Mouse (Mus musculus) cerebellum, postnatal 25 days (tissue): ENCODE data around the gene Add3.

ENCODE experiments used
- DNase-seq, 2 experiments: peaks; one replicate each; pipeline ENCODE4 v3.0.0; 2021; ENCODE audit warnings: mixed read lengths in 2 of 2

Gene Add3

GRCm38 (mm10) chr19:53247558-53247957 lies 107.3 kb downstream of the Add3 start:
- no peak for DNase-seq

DNA sequence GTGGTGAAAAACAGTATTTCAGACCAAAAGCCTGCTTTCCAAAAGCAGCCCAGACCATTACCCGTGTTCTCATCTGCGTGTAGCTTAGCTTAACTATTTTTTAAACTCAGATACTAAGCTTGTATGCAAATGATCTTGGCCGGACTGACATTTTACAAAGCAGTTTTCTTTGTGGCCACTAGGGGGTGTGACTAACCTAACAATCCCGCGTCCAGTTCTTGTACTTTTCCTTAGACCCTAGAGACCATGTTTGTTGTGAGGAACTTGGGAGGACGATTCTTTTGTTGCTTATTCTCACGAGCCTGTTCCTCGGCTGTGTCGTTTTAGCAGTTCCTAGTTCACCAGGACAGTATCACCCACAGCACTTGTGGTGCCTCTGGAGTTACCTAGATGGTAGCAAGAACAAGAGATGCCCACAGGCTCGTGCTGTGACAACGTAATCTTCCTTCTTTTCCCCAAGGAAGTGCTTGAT lies 107.8 kb downstream of the Add3 start:
- DNase-seq, result peak; percentile 62 to 66

DNA sequence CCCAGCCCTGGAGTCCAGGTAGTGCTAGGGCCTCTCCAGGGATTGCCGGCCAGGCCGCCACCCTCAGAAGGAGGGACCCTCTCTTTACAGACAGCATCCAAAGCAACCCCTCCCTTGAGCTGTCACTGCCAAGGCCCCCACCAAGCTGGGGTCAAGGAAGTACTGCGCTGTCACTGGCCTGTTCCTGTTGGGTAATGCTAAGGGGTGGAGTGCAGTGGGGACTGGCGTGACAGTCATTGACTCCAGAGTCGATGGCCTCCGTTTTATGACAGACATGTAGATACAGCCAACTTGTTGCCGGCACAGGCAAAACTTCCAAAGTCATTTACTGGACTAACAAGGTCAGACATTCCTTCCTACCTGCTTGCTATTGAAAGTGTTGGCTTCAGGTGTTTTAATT lies 110.8 kb downstream of the Add3 start:
- DNase-seq, result no peak

DNA sequence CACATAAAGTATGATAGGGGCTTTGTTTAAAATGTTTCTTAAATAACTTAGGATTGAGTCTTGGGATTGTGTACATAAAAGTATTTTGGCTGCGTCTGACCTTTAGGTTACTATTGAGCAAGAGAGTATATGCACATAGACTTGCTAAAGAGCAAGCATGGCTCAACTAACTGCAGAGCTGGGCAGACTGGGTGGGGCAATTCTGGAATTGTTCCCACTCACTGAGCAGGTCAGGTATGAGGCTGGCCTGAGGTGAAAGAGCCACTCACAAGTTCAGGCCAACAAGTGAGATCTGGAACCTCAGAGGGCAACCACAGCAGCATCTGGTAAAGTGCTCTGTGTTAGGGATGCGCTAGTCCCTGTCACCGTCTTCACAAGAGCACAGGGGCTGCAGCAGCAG lies 111.4 kb downstream of the Add3 start:
- no peak for DNase-seq

GRCm38 (mm10) chr19:53252111-53253028 lies 112.1 kb downstream of the Add3 start:
- no peak for DNase-seq

GRCm38 (mm10) chr19:53256361-53256760 lies 116.1 kb downstream of the Add3 start:
- no peak for DNase-seq

GRCm38 (mm10) chr19:53256991-53257594 lies 116.8 kb downstream of the Add3 start:
- no peak for DNase-seq

- peak; percentile 46 to 53 for DNase-seq
These were observed 117.7 kb downstream of the Add3 start for GRCm38 (mm10) chr19:53257631-53258560.

DNA sequence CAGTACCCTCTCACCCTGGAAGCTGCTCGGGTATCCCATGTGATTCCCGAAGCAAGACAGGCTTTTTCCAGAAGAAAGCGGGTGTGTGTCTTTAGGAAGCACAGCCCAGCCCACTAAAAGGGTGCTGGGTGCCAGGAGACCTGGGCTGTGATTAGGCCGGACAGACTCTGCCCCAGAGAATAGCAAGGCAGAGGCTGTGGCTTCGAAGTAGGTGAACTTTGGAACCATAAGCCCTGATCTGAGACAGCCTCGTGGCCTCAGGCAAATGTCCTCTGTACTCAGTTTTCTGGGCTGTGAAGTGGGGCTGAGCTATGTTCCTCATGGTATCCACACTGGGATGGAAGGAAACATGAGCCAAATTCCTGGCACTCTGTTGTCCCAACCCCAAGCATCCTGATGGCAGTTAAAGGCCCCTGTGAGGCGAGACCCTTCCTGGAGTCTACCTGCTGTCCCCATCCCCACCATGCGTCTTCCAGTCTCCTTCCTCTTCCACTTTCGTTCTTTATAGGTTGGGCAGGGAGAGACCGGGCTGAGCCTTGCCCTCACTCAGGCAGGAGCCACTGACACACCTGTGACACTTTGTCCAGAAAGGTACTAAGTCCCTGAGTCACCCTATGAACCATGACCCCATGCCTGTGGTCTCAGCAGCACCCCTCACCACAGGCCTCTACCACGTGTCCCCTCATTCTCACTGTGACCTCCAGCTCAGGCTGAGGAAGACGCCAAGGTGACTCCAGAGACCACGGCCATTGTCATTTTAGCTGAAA lies 118.7 kb downstream of the Add3 start:
- DNase-seq, result peak in 1 of 2 experiments; percentile 28

DNA sequence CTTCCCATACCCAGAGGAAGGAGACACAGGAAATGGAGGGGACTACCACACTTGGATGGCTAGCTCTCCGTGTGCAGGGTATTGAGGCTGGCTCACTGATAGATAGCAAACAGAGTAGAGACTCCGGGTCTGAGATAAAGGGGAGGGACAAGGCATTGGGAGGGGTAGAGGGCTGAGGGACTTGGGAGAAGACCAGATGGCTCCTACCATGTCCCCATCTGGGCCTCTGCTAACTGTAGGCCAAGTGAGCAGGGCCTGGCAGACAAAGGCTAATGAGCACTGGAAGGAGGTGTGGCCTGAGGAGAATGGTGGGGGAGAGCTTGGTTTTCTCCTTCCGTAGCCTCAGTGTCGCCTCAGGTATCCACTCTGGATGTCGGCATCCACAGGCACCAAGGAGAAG lies 119.3 kb downstream of the Add3 start:
- DNase-seq, result peak; percentile 69 to 73

DNA sequence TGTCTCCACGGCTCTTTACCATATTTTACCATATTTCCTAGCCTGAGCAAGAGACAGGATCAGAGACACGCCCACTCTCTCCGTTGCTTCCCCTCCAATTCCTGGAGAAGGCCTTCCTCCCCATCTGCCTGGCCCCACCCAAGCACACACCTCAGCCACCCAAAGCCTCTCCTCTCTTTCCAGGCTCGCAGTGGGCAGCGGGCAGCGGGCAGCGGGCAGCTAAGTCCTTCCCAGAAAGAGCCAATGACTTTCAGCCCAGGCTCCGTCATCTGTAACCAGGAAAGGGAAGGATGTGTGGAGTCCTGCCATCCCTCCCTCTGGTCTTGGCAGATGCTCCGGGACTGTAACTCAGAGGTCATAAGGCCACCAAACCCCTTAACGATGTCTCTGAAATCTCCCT lies 120.0 kb downstream of the Add3 start:
- peak; percentile 33 to 40 for DNase-seq

DNA sequence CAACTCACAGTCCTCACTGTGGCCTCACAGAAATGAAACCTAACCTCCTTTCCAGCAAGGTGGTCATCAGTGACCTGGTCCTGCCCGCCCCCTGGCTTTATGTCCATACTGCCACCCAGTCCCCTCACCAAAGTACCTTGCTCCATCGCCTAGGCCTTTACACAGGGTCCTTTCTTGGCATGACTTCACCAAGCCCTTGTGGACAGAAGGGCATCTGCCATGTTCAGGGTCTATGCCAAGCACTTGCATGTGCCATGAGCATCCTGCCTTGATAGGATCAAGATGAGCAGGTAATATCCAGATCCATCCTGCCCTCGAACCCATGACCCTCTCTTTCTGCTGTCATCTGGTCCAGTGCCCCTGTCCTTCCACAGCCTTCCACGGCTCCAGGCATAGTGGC lies 120.6 kb downstream of the Add3 start:
- no peak for DNase-seq

DNA sequence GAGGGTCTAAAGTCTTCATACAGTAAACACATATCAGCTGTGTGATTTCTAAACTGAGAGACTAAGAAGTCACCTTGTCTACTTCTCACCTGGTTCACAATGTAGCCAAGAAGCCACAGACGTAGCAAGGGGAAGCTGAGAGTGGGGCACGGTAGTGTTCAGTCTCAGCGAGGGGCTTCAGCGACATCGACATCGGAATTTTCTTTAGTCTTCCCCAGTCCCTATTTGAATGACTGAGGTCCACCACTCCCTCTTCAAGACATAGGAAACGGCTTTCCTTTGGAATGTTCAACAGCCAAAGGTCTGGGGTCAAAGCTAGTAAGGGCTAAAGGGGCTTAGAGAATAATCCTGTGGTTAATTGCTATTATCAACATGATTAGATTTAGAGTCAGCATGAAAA lies 121.8 kb downstream of the Add3 start:
- DNase-seq, result no peak

DNA sequence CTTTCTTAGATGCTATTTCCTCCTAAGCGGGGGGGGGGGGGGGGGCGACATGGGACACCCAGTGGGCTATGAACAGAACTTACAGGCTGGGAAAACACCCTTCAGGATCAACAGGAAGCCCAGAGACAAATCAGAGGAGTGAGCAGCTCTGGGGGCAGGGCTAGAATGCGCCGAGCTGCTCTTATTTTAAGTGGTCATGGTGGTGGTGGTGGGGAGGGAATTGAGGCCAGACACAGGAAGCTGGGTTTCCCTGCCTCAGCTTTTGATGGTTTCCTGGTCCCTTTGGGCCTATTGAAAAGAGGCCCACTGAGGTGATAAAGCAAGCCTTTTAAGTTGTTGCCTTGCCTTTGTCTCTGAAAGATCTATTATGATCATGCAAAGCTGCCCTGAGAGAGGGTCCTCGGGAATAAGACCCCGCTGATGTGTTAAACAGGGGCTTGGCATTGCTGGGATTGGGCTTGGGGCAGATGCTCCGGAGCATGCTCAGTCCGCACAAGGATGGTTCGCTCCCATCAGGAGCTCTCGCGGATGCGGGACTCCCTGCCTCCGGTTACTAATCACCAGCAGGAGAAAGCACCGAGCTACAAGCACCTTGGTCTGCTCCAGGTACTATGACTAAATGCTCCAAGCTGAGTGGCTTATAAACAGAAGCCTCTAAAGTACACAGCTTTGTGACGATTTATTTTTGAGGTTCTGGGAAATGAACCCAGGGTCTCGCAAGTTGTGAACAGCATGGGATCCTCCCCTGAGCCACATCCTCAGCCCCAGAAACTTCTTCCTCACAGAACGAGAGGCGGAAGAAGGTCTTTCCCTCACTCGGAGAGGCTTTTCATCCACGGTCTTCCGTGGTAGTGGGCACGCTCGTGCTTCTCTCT lies 123.9 kb downstream of the Add3 start:
- no peak for DNase-seq

DNA sequence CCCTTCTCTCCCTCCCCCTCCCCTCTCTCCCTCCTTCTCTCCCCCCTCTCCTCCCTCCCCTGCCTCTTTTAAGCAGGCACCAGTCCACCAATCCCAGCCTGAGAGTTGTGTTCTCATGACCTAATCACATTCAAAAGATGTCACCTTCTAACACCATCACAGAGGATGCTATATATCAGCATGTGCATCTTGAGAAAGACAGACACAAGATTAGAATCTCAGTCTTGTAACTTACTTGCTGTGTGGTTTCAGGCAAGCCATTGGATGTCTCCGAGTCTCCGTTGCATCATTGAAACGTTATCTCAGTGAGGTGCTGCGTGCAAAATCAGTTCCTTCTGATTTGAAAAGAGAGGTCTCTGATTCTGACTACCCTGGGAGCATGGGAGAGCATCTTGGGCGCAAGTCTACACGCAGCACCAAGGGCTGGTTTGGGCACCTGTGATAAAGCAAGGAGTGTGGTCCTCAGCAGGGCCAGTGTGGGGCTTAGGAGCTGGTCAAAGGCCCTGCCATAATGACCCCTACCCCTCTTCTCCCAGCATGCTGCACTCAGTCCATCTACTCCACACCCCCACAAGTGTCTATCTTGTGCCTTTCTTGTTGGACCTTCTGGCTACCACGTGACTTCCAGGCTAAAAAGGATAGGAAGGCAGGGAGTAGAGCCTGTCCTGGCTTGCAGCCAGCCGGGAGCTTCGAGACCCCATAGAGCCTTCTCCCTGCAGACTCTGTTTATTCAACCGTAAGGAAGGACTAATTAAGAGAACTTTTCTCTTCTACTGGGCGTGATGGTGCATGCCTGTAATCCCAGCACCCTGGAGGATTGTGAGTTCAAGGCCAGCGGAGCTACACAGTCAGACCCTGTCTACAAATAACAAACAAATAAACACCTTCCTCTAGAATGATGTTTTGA lies 124.8 kb downstream of the Add3 start:
- no peak for DNase-seq

DNA sequence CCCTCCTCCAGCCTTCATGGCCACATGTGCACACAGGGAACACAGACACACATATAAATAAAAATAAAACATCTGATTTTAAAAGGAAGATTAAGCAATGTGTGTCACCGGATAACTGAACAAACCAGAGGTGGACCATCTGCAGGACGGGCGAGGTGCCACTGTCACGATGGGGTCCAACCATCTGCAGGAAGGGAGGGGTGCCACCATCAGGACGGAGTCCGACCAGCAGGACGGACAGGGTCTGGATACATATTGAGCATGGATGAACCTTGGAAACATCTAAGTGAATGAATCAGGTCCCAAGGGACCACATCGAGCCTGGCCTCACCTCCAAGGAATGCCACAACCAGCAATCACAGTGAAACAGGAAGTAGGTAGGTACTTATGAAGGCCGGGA lies 127.1 kb downstream of the Add3 start:
- DNase-seq, result no peak

DNA sequence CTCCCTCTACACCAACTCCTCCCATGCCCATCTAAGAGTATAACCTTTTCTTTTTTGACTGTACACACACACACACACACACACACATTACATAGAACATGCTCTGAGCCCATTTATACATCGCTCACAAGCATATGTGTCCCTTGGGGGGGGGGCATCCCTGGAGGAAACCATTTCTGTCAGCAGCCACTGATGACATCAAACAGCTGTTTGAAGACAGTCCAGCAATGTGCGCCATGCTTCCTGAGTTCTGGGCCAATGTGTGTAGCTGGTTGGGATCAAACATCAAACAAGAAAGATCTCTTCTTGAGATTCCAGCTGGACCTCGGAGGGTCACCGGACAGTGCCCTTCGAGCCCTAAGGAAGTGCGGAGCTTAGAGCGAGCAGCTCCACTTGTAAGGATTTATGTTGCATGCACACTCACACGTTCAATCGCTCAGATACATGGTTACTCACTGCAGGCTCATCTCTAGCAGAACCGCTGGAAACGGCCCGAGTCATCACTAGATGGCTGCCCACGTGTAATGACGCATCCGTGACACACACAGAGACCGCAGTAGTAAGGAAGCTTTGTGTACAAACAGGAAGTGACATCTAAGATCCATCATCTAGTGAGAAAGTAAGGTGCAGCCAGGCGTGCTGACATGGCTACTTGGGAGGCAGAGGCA lies 132.9 kb downstream of the Add3 start:
- no peak for DNase-seq

DNA sequence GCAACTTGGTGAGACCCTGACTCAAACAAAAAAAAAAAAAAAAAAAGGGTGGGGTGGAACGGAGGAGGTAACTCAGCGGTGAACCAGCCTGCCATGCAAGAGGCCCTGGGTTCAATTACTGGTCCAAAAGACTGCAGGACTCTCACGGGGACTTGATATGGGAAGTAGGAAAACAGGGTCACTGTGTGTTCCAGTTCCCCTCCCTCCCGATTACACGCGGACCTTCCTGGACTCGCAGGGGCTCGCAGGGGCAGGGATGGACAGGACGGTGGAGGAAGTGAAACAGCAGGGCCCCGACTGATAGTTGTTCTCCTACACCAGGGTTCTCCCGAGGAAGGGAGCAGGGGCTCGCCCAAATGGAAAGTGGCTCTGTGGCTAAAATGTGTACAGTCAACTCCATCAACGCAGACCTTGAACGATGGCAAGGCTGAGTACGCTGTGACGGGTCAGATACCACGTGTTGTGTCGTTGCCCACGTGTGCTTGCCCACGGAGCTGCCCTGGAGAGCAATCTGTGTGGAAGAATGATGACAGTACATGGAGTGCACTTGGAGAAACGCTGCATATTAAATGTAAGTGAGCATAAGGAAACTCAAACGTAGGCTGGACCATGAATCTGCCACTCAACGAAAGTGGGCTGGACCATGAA lies 133.7 kb downstream of the Add3 start:
- DNase-seq, result no peak

DNA sequence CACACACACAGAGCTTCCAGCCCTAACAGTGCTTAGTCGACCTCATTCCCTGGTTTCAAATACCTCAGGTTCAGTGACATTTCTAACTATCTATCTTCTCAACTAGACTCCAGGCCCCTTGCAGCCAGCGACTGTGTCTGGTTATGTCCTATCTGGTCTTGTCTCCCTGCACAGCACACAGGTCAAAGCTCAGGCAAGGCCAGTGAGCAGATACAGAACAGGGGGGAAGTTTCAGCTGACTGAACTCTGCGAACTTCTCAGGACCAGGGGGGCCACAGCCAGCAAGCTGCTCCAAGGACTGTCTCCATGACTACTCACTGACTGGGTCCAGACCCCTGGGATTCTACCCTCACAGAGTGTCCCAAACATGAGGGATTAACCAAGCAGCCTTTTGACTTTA lies 135.0 kb downstream of the Add3 start:
- DNase-seq, result no peak
